Mouse (Mus musculus) adrenal gland, postnatal 25 days (tissue): ENCODE measurements around the gene Atoh1. TPM values are rescaled to one million over a fixed set of nuclear protein-coding genes. Genes with fewer than 3 reads are reported as not detected.

Experiments
- DNase-seq: peaks from one replicate; pipeline ENCODE4 v3.0.0; 2021; ENCODE audit warnings: mixed read lengths
- long read RNA-seq: library from polyadenylated mRNA; stranded (forward); transcript quantifications from one replicate; pipeline ENCODE4 v2.0.0, GENCODE M21; 2021
- total RNA-seq: library from RNA; stranded (reverse); gene quantifications from 2 replicates; pipeline ENCODE4 v1.2.3, GENCODE M21; 2021

Gene Atoh1
- total RNA-seq: not detected in 2 replicates
- long read RNA-seq: 0 reads

GRCm38 (mm10) chr6:64728499-64729198 is at the start of gene Atoh1:
Gene Atoh1, plus strand, starts transcription at chr6:64729125.
- DNase-seq: peak; percentile 76

DNA sequence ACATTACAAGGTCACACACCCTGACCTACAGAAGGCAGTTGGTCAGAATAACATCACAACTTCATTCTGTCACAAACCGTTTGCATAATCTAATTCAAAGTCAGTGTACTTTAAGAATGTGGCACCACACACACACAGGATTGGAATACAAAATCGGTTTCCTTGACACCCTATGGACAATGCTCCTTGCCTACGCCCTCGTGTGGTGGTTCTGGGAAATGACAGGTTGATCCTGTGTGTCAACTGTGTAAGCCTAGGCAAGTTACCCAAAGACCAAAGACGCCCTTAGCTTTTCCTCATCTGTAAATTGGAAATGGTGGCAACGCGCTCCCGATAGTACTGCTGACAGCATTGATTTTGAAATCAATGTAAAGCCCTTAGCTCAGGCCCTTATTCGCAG is 45.0 kb upstream of the Atoh1 start:
- DNase-seq: peak; percentile 34

DNA sequence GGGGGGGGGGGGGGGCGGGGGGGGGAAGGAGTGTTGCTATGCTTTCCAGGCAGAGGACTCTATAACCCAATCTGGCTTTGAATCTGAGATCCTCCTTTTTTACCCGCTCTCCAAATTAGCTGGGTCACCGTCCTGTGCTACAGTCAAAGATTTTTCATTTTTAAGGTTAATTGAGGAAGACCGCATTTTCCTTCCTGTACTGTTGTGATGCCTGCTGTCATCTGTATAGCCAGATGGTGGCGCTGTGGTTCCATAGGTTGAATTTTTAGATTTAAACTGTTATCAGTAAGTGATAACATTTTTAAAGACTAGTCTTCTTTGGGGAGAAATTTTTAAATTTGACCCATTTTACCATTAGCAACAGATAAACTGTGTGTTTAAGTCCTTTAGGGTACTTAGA is 44.0 kb upstream of the Atoh1 start:
- peak; percentile 16 for DNase-seq

GRCm38 (mm10) chr6:64688181-64688944 is 40.6 kb upstream of the Atoh1 start:
- no peak for DNase-seq

DNA sequence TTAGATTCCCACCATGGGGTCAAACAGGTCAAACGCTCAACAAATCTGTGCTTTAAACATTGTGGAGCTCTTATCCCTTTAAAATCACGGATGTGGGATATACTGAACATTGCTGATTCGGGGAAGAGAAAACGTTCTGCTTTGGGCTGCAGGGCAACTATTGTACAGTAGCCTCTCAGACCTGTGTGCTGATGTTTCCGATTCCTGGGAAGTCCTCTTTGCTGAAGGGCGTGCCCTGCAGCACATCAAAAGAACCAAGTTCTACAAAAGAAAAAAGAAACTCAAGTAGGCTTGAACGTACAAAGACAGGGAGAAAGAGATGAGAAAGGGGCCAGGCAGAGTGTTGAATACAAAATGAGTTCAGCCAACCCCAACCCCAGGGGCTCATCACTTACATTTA is 34.2 kb upstream of the Atoh1 start:
- DNase-seq: no peak

DNA sequence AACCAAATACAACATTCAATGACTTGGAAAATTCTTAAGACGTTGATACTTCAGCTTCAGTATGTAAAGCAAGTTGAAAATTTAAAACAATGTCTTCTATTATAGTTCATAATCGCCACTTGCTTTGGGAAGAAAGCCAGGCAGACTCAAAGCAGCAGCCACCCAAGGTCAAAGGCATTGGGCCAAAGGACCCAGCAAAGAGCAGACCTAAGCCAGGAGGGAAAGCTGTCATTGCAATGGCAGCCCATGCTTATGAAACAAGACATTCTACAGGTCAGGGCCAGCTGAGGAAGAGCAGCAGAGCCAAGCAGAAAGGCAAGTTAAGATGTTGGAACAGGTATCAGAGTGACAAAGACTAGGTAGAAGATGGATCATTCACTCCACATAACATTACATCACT is 25.3 kb upstream of the Atoh1 start:
- DNase-seq: peak; percentile 7

DNA sequence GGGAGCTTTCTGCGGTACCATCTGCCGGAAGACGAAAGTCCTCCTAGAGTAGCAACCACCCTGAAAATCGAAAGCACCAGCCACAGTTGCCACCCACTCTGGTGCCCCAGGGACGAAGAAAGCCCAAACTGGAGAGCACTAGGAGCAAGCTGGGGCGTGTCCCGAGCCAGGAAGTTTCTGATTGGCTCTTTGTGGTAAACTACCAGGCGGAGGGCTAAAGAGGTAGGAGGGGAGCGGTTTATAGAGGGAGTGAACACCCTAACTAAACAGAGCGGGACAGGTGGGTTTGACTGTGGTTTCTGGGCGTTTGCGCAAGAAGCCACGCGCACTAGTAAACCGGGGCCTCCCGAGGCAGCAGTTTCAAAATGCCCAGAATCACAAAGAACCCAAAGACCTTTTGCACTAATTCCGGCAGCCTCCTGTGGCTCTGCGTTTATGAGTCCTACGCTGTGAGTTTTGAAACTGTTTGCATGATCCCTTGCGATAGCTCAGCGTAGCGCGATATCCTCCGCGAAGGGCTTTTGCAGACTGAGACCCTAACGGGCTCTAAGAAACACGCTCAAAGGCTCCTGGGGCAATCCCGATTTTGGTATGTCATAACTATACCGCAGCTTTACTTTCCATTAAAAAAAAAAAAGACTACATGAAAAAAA is 1.0 kb upstream of the Atoh1 start:
- peak; percentile 57 for DNase-seq

DNA sequence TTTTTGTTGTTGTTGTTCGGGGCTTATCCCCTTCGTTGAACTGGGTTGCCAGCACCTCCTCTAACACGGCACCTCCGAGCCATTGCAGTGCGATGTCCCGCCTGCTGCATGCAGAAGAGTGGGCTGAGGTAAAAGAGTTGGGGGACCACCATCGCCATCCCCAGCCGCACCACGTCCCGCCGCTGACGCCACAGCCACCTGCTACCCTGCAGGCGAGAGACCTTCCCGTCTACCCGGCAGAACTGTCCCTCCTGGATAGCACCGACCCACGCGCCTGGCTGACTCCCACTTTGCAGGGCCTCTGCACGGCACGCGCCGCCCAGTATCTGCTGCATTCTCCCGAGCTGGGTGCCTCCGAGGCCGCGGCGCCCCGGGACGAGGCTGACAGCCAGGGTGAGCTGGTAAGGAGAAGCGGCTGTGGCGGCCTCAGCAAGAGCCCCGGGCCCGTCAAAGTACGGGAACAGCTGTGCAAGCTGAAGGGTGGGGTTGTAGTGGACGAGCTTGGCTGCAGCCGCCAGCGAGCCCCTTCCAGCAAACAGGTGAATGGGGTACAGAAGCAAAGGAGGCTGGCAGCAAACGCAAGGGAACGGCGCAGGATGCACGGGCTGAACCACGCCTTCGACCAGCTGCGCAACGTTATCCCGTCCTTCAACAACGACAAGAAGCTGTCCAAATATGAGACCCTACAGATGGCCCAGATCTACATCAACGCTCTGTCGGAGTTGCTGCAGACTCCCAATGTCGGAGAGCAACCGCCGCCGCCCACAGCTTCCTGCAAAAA is 496 bp downstream of the Atoh1 start:
- DNase-seq: peak; percentile 43

- DNase-seq: peak; percentile 1
Observed at GRCm38 (mm10) chr6:64730030-64730429, 1.1 kb downstream of the Atoh1 start.

DNA sequence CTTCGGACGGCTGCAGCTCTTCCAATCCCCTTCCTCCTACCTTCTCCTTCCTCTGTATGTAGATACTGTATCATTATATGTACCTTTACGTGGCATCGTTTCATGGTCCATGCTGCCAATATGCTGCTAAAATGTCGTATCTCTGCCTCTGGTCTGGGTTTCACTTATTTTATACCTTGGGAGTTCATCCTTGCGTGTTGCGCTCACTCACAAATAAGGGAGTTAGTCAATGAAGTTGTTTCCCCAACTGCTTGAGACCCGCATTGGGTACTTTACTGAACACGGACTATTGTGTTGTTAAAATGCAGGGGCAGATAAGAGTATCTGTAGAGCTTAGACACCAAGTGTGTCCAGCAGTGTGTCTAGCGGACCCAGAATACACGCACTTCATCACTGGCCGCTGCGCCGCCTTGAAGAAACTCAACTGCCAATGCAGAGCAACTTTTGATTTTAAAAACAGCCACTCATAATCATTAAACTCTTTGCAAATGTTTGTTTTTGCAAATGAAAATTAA is 1.6 kb downstream of the Atoh1 start:
- no peak for DNase-seq

DNA sequence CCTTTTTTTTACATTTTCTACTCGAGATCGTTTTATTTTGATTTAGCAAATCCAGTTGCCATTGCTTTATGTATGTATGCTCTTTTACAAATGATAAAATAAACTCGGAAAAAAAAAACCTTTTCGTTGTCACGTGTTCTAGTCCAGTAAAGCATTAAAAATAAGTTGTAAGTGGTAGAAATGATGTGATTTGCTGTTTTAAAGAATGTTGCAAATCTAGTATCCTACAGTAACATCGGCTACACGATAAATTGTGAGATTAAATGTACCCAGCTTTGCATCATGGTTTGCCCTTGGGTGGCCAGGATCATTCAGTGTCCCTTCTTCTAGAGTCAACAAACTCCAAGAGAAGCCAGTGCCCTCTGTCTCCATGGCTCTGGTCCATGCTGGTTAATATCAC is 2.2 kb downstream of the Atoh1 start:
- no peak for DNase-seq

DNA sequence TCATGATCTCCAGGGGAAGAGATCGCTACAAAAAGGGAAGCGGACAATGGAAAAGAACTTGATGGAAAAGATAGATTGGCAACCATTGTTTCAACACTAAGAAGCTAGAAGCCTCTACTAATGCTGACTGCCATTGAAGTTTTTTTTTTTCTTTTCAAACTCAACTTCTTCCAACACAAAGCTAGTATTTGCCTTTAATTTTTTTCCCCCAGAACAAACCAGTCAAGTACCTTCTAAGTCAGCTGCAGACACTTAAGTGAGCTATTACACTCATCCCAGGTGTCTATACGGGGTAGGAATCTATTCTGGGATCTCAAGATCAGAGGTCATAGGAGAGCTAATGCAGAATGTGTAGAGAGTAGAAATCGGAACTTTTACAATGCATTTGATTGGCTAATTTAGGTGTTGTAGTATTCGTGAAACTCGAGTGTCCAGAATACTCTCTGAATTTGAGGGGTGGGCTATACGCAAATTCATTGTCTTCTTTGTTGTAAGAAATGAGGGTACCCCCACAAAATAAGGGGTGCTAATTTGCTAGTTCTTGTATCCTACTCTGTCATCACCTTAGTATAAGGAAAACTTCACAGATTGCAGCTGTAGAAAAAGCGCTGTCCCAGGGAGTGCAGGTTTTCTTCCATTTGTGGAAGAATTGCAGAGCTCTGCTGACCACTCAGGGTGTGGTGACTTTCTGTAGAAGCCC is 2.8 kb downstream of the Atoh1 start:
- no peak for DNase-seq

GRCm38 (mm10) chr6:64733311-64733710 is 4.4 kb downstream of the Atoh1 start:
- DNase-seq: no peak

DNA sequence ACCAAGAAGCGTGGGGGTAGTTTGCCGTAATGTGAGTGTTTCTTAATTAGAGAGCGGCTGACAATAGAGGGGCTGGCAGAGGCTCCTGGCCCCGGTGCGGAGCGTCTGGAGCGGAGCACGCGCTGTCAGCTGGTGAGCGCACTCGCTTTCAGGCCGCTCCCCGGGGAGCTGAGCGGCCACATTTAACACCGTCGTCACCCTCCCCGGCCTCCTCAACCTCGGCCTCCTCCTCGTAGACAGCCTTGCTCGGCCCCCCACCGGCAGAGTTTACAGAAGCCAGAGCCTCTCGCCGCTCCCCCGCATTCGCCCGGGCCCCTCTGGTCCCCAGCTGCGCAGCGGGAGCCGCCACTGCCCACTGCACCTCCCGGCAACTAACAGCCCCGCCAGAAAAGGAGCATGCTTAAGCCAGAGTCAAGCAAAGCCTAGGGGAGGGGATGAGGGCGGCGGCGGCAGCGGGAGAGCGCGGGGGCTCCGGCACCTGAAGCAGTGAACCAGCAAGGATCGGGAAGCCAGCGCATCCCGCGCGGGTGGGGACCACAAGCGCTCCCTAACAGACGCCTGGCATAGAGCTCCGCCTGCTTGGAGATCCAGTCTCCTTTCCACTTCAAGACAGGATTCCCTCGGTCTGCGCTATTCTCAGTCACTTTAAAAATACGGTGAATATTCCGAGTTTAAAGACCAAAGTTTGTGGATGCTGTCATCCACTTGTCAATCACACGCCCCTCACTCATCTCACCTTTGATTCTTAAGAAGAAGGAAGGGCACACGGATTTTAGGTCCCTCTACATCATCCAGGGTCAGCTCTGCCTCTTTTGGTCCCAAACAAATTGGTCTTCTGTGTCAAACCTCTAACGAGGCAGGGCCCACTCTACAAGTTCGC is 5.8 kb downstream of the Atoh1 start:
- peak; percentile 2 for DNase-seq

DNA sequence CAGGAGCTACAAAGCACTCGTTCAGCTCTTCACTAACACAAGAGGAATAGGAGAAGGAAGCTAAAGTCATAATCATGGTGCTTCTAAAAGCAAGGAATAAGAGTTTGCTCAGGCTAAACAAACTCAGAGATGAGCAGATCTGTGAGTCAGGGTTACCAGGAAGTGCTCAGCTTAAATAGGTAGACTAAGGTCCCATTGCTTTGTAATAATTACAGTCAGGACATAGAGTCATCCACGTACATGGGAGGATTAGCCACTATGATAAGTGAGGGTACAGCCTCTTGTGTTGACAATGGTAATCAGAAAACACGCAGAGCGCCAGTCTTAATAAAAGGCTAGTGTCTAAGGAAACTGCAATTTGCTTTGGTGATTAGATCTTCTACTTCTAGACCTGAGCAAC is 7.4 kb downstream of the Atoh1 start:
- no peak for DNase-seq

DNA sequence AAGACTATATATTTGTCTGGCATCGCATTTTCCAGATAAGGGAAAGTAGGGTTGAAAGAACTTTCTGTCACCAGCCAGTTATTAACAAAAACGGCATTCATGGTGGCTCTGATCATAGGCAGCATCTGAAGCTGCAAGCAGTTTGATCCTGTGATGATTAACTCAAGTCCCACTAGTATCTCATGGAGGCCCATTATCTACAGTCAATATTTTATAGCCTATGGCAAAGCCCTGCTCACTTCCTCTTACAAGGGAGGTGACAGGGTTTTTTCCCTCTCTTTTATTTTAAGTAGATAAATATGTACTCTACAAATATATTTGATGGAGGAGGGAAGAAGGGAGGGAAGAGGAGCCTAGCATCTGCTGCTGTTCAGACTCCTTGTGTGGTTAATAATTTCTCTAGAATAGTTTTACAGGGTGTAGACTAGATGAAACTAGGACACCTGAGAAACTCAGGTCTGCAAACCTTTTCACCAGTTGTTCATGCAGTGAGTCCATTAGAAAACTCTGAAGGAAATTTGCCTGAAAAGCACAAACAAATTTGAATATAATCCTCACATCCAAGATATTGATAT is 14.1 kb downstream of the Atoh1 start:
- no peak for DNase-seq

DNA sequence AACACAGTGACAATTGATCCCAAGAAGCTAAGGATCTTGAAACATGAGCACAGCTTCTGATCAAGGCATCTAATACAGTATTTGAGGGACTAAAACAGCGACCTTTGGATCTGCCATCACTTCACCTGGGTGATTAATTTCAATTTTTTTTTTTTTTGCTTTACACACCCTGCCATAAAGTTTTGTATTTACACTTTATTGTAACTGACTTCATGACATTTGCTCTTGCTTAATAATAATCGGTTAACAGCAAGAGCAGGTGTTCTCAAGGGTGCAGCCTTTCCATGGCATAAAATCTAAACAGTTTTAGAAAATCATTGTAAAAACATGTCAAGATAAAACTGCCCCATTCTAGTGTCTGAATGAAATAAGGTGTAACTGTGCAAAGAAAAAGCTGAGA is 25.6 kb downstream of the Atoh1 start:
- DNase-seq: no peak

DNA sequence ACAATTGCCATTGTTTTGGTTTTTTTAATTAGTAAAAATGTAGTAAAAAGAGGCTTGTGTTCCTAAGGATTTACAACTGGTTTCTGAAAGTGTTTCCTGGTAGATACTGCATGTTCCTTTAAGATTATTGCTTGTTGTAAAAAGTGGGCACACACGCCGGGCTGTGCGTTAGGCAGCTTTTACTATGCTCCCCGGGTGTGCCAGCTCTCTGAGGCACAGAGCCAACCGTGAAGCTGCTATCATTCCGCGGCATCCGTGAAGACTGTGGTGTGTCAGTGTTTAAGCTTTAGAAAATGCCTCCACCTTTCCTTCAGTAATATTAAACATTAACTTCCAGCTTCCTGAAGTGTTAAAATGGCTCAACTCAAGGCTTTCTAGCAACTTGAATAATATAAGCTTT is 35.0 kb downstream of the Atoh1 start:
- no peak for DNase-seq

GRCm38 (mm10) chr6:64773430-64773829 is 44.5 kb downstream of the Atoh1 start:
- DNase-seq: no peak
